Mouse (Mus musculus) hematopoietic stem cell, adult 5-6 weeks (primary cell): ENCODE results near the gene Wnt7a. TPM values are rescaled to one million over a fixed set of nuclear protein-coding genes. Genes with fewer than 3 reads are reported as not detected.

Experiments used
- ATAC-seq, 2 experiments: fragments of 125-278 bp in 1 of 2; replicated peaks in 1 of 2; 2 replicates each; pipeline ENCODE4 v1.8.0; 2016 to 2017; ENCODE audit warnings: inconsistent platforms in 2 of 2, mild to moderate bottlenecking in 2 of 2, moderate number of reproducible peaks in 2 of 2, low read depth in 1 of 2, moderate TSS enrichment in 1 of 2; ENCODE audit not compliant: low FRiP score in 2 of 2, poor library complexity in 2 of 2, severe bottlenecking in 2 of 2, insufficient read depth in 1 of 2, low TSS enrichment in 1 of 2
- total RNA-seq: library from RNA; stranded (forward); fragments of 172-1452, 232-1000 nt; gene quantifications from 2 replicates; pipeline ENCODE4 v1.2.3, GENCODE M21; 2017

Wnt7a gene
- total RNA-seq, 1 experiment from 2014 or later, result not detected

DNA sequence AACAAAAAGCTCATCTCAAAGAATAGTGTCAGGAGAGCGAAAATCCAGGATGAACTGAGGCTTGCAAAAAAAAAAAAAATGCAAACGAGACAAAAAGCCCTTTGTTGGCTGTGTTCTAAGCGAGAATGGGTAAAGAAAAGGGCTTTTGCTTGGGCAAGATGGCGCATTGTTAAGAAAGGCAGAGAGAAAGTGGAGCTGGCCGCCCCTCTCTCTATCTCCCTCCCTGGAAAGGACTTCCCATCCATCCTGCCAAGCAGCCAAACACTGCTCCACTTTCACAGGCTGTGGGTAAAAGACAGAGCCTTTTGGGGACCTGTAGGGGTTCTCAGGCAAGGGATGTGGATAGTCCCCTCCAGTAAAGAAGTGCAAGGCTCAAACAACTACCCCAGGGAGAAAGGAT, 9.6 kb downstream of the Wnt7a start:
- no peak for ATAC-seq

- ATAC-seq, result no peak
Observed at GRCm38 (mm10) chr6:91400514-91400913, 10.6 kb downstream of the Wnt7a start.

GRCm38 (mm10) chr6:91392475-91393174, 18.5 kb downstream of the Wnt7a start:
- peak; percentile 62 to 66 for ATAC-seq

DNA sequence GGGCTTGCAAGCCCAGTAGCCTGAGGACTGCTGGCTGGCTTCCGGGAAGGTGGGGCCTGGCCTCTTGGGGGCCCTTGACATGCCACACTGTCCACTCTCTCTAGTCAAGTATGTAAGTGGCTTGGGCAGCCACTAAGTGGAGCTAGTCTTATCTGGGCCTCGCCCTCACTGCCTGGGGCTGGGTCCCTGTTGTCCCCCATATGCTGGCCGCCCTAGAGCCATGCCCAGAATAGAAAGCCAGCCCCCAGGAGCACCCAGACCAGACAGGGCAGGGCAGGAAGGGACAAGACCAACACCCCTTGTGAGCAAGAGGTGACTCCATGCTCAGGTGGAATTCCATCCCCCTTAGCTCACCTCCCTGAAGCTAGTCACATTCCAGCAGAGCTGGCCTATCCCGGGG, 22.0 kb downstream of the Wnt7a start:
- no peak for ATAC-seq

DNA sequence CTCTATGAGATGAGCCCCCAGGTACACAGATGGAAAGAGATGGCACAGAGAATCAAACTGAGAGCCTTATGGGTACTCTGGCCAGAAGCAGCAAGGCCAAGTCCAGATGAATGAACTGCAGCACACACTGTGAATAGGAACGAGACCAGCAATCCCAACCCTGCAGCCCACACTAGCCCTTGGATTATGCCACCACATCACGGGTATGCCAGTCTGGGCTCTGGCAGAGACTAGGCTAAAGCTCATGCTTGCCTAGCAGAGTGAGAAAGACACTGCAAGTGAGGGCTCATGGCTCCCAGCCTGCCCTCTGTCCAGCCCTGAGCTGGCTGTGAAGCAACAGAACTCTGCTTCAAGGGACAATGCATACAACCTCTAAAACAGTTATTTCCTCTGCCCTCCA, 26.7 kb downstream of the Wnt7a start:
- no peak for ATAC-seq

GRCm38 (mm10) chr6:91383871-91384270, 27.3 kb downstream of the Wnt7a start:
- no peak for ATAC-seq

DNA sequence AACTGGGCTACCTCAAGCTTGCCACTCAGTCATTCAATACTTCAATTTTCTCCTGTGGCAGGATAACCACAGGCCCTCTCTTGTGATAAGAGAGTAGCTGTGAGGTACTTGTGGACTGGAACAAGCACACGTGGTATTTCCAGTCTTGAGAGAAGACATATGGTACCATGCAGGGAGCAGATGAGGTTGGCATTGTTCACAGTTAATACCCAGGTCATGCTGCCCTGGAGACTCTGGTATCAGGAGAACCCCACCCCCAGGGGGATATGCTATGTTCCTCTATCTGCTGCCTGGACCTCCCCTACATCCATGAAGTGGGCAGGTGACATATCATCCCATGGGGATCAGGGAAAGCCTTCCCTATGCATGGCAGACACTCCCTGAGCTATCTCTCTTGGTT, 27.9 kb downstream of the Wnt7a start:
- ATAC-seq, result no peak

GRCm38 (mm10) chr6:91379871-91380270, 31.3 kb downstream of the Wnt7a start:
- ATAC-seq, result no peak

DNA sequence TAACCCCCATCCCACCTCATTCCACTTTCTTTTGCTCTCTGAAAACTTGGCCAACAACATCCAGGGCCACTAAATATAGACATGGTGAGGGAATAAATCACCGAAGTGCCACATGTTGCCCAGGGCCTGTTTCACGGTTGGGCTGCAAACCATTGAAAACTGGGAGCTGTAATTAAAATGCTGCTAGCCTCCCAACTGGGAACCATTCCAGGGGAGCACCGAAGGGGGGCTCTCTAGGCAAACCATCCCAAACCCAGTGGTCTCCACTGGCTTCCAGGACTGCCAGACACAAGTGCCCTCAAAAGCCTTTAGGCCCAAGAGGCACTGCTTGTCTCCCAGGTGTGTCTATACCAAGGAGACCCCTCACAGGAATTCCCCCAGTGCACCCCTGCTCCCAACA, 31.9 kb downstream of the Wnt7a start:
- no peak for ATAC-seq

DNA sequence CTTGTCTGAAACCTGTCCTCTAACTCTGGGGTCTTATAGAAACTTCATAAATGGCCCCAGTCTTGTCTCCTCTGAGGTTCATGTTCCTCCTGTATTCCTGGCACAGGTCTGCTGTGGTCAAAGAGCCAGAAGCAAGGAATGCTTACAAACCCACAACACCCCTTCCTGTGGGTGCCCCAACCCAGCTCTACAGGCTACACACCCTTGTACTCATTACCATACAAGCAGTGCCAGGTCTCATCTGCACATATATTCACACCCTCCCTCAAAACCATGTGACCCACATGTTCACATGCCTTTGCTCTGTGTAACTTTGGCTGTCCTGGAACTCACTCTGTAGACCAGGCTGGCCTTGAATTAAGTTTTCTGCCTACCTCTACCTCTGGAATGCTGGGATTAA, 38.2 kb downstream of the Wnt7a start:
- peak; percentile 54 to 63 for ATAC-seq

- peak in 1 of 2 experiments; percentile 19; a peak in 1 of 4 replicates for ATAC-seq
Observed at GRCm38 (mm10) chr6:91372586-91372971, 38.6 kb downstream of the Wnt7a start.

DNA sequence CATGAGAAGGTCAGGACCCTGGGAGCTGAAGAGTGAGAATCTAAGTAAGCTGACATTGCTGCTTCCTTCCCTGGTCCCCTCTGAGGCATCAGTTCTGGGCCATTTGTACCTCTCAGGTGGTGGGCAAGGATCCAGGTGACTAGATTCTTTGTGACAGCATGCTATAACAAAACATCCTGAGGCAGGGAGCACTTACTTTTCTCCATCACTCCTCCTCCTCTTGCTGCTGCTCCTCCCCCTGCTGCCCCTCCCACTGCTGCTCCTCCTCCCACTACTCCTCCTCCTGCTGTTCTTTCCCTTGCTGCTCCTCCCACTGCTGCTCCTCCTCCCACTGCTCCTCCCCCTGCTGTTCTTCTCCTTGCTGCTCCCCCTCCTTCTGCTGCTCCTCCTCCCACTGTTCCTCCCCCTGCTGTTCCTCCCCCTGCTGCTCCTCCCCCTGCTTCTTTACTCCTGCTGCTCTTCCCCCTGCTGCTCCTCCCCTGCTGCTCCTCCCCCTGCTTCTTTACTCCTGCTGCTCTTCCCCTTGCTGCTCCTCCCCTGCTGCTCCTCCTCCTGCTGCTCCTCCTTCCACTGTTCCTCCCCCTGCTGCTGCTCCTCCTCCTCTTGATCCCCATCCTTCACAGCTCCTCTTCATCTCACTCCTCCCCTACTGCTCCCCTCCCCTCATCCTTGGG, 39.1 kb downstream of the Wnt7a start:
- 0 out of 4 replicates have a peak, but pooled peaks of 1 of the 2 experiments have one; percentile 8 for ATAC-seq

GRCm38 (mm10) chr6:91366781-91367180, 44.4 kb downstream of the Wnt7a start:
- no peak for ATAC-seq

DNA sequence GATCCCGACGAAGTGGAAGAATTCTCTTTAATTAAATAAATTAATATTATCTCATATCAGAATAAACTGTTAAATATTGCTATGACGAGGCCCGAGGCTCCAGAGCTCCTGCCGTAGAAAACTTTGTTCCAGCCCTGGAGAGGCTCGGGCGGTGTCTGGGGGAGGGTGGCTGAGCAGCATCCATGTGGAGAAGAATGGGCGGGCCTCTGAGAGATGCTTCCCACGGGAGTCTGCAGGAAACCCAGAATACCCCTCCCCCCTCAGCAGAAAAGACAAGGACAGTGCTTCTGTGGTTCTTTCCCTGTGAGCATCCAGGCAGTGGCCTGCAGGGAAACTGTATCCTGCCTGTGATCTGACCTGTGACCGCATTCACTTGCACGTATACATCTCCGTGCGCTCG, 45.7 kb downstream of the Wnt7a start:
- no peak for ATAC-seq

DNA sequence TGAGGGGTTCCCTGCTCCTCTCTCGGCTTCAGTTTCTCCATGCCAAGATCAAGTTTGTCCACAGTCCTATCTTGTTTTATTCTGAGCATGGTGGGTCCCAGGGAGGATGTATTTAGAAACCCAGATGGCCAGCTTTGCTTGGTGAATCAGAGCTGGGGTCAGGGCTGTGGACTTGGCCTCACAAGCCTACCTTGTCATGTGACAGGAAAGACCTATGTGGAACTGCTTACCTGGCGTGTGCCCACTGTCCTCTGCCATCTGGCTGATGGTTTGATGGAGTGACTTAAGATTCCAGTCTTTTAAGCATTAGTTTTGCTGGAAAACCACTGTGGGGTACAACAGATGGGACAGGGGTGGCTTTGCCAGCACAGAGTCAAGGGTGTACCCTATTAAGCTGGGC, 48.4 kb downstream of the Wnt7a start:
- ATAC-seq, result no peak

GRCm38 (mm10) chr6:91360998-91361397, 50.2 kb downstream of the Wnt7a start:
- ATAC-seq, result no peak

DNA sequence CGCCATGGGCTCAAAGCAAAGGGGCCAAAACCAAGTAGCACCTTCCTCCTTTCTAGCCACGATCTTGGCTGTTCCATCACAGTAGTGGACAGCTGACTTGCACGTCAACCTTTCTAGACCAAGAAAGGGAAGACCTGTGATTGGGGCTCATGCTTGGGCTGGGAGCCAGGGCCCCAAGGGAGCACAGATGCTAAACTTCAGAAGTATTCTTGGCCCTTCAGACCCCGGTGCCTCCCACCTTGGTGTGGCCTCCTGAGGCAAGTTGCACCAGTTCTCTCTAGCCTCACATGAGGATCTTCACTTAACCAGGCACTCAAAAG, 50.8 kb downstream of the Wnt7a start:
- no peak for ATAC-seq

- no peak for ATAC-seq
Observed at GRCm38 (mm10) chr6:91359672-91360370, 51.3 kb downstream of the Wnt7a start.
